22 mouse cellular contexts compared by ENCODE assay signal in the genomic region with DNA sequence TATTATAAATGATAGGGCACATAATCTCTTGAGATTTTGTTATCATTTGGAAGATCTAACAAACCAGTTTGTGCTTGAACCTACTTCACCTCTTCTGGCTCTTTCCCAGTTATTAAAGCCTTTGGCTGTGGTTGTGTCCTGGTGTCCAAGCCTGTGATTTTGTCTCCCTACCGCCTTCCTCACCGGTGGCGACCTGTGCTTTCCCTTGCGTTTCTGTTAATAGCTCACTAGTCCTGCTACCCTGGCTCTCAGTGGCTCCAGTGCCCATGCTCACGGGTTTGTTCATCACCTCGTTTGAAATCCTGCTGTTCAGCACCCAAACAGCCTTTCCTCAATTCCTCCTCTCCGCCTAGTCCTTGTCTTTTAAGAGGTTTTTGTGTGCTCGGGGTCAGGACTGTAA.
"Had no signal": no experiment of that assay in that cellular context is flagged by ENCODE, and none has a peak within 500 bp of the region (broad histone marks: within the 10 kb centered on the region; RNA-seq: fewer than 3 reads in every experiment).

No protein-coding gene starts in this region.

- H3K27ac ChIP-seq: hindbrain, embryonic 13.5 days; hindbrain, embryonic 15.5 days; hindbrain, postnatal 0 days; kidney, postnatal 0 days; limb, embryonic 13.5 days; limb, embryonic 15.5 days; liver, embryonic 12.5 days; liver, embryonic 14.5 days had no signal

- ATAC-seq: hindbrain, postnatal 0 days; intestine, embryonic 16.5 days; liver, embryonic 12.5 days had no signal

- H3K36me3 ChIP-seq: heart, embryonic 13.5 days; heart, embryonic 15.5 days; hindbrain, embryonic 13.5 days; hindbrain, embryonic 15.5 days; limb, embryonic 13.5 days; limb, embryonic 15.5 days; liver, embryonic 12.5 days had no signal

- H3K4me2 ChIP-seq: heart, embryonic 11.5 days; heart, embryonic 13.5 days; heart, embryonic 15.5 days; hindbrain, embryonic 13.5 days; hindbrain, embryonic 15.5 days; limb, embryonic 13.5 days; limb, embryonic 15.5 days; liver, embryonic 12.5 days had no signal

- DNase-seq: gastrocnemius, postnatal 14 days; gastrocnemius, postnatal 36 days; heart, adult 18-20 months; heart, postnatal 14 days; heart, postnatal 36 days; kidney, adult 11 months; kidney, postnatal 14 days; layer of hippocampus, adult 9-11 months; layer of hippocampus, postnatal 36 days; left cerebral cortex, postnatal 4 days had no signal

- H3K9ac ChIP-seq: heart, embryonic 13.5 days; heart, embryonic 15.5 days; hindbrain, embryonic 13.5 days; hindbrain, embryonic 15.5 days; limb, embryonic 13.5 days; limb, embryonic 15.5 days; liver, embryonic 12.5 days; liver, embryonic 14.5 days had no signal

- H3K4me1 ChIP-seq: liver, embryonic 12.5 days had no signal

- H3K4me3 ChIP-seq: heart, embryonic 13.5 days; heart, embryonic 15.5 days; hindbrain, embryonic 13.5 days; hindbrain, embryonic 15.5 days; limb, embryonic 13.5 days; limb, embryonic 15.5 days; liver, embryonic 12.5 days had no signal

- H3K9me3 ChIP-seq: heart, embryonic 13.5 days; heart, embryonic 15.5 days; hindbrain, embryonic 13.5 days; hindbrain, embryonic 15.5 days; limb, embryonic 13.5 days; limb, embryonic 15.5 days; liver, embryonic 12.5 days had no signal

- H3K27me3 ChIP-seq: heart, embryonic 13.5 days; heart, embryonic 15.5 days; hindbrain, embryonic 13.5 days; hindbrain, embryonic 15.5 days; limb, embryonic 13.5 days; limb, embryonic 15.5 days; liver, embryonic 12.5 days had no signal
